Mouse (Mus musculus) heart, postnatal 0 days (tissue): ENCODE measurements at regions not wholly inside any gene's neighbourhood (a gene's known extent, or its start where the extent isn't known, plus 50 kb on each side); places are given as distances from the start of the nearest gene placed in this dataset.

Experiments
- CTCF ChIP-seq: IDR thresholded peaks from 2 replicates; pipeline ENCODE4 v1.5.1; 2016; ENCODE audit warnings: antibody characterized with exemption, control low read depth, low read depth
- EP300 ChIP-seq: IDR thresholded peaks from 2 replicates; pipeline ENCODE4 v1.6.1; 2016; ENCODE audit warnings: antibody characterized with exemption, low read depth

DNA sequence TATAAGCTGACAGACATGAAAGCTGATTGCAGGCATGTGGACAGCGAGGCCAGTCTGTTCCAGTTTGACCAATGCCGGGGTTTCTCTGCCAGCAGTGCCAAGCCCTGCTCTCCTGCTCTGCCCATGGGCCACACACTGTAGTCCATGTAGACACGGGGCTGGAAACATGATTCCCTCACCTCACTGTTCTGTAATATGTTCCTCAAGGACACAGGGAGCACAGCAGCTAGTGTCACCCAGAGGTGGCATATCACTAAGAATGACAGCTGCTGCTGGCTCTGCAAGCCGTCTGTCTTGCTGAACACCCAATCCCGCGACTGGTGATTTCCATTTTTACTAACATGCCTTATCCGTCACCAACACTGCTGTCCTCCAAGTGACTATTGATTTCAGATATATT lies 339.9 kb downstream of the Lpin1 start:
- no peak for TF ChIP-seq CTCF
- TF ChIP-seq EP300 = no peak
